10 mouse cellular contexts compared by ENCODE assay signal in genomic region chr8:120883369-120883768, GRCm38 (mm10).
DNase-seq lines count a peak whose midpoint lies in the region; ATAC-seq and TF ChIP-seq lines count a peak whose summit lies in the region.
"Had no signal": no experiment of that assay in that cellular context is flagged by ENCODE, and none has a peak within 500 bp of the region (broad histone marks: within the 10 kb centered on the region; RNA-seq: fewer than 3 reads in every experiment).

No protein-coding gene starts in this region.

- peaks cover 92% of the 10 kb centered on the region for H3K27me3 ChIP-seq in forebrain, embryonic 12.5 days
- H3K27me3 ChIP-seq in forebrain, embryonic 15.5 days: peaks cover 77% of the 10 kb centered on the region
- H3K27me3 ChIP-seq in CH12.LX (replicated peaks): peaks cover 95% of the 10 kb centered on the region
- peaks cover 94% of the 10 kb centered on the region for H3K27me3 ChIP-seq in forebrain, embryonic 13.5 days
- peaks cover 58% of the 10 kb centered on the region for H3K27me3 ChIP-seq in midbrain, embryonic 14.5 days (ENCODE audit: control insufficient read depth, insufficient read depth, low read length)

- no peak overlapping the region for H3K27ac ChIP-seq in forebrain, embryonic 12.5 days
- H3K27ac ChIP-seq in forebrain, embryonic 15.5 days (replicated peaks): no peak overlapping the region
- no peak overlapping the region for H3K27ac ChIP-seq in CH12.LX (ENCODE audit: insufficient read depth, low read depth)
- H3K27ac ChIP-seq in forebrain, embryonic 13.5 days: no peak overlapping the region
- no peak overlapping the region for H3K27ac ChIP-seq in midbrain, embryonic 14.5 days (replicated peaks; ENCODE audit: low read depth, low read length)
- H3K27ac ChIP-seq: limb, embryonic 15.5 days had no signal

- peak; percentile 43; the same call in 1 of the 2 replicates for TF ChIP-seq EP300 in CH12.LX (IDR thresholded peaks at IDR 0.05; ENCODE audit: low read length)

- in situ Hi-C loops in CH12.LX (cut with MboI; ENCODE audit: low pct_ligation_motif_present, low pct_unique_long_range_greater_than_20kb, low sequenced_read_pairs): no loop called here

- TF ChIP-seq POLR2A in CH12.LX (IDR thresholded peaks at IDR 0.05; ENCODE audit: low read depth, low read length): no peak

- peaks cover 7% of the 10 kb centered on the region for H3K4me1 ChIP-seq in forebrain, embryonic 12.5 days
- H3K4me1 ChIP-seq in forebrain, embryonic 15.5 days: 0 out of 2 replicates have a peak, but pooled peaks cover 4% of the 10 kb centered on the region
- peaks cover 2 to 9% of the 10 kb centered on the region in 2 experiments; a peak in 3 of 4 replicates for H3K4me1 ChIP-seq in CH12.LX (ENCODE audit: control insufficient read depth in 1 of 2, insufficient read depth in 2 of 2)
- peaks cover 7% of the 10 kb centered on the region; the same call in 1 of the 2 replicates for H3K4me1 ChIP-seq in forebrain, embryonic 13.5 days
- no peaks in the 10 kb centered on the region for H3K4me1 ChIP-seq in midbrain, embryonic 14.5 days (ENCODE audit: control insufficient read depth, insufficient read depth, low read length)
- H3K4me1 ChIP-seq: limb, embryonic 15.5 days had no signal

- H3K36me3 ChIP-seq in forebrain, embryonic 12.5 days (replicated peaks): no peaks in the 10 kb centered on the region
- no peaks in the 10 kb centered on the region for H3K36me3 ChIP-seq in forebrain, embryonic 15.5 days
- no peaks in the 10 kb centered on the region for H3K36me3 ChIP-seq in CH12.LX (replicated peaks in 1 of 2; ENCODE audit: control insufficient read depth in 1 of 2, insufficient read depth in 1 of 2, low read length in 1 of 2)
- H3K36me3 ChIP-seq in forebrain, embryonic 13.5 days (ENCODE audit: poor library complexity, severe bottlenecking): no peaks in the 10 kb centered on the region
- H3K36me3 ChIP-seq in midbrain, embryonic 14.5 days (ENCODE audit: control insufficient read depth, insufficient read depth, low read length): no peaks in the 10 kb centered on the region
- H3K36me3 ChIP-seq: limb, embryonic 15.5 days had no signal

- H3K9ac ChIP-seq in forebrain, embryonic 12.5 days: no peak overlapping the region
- H3K9ac ChIP-seq in forebrain, embryonic 15.5 days (replicated peaks): no peak overlapping the region
- H3K9ac ChIP-seq in CH12.LX (ENCODE audit: insufficient read depth, low read depth): no peak overlapping the region
- no peak overlapping the region for H3K9ac ChIP-seq in forebrain, embryonic 13.5 days
- H3K9ac ChIP-seq in midbrain, embryonic 14.5 days (replicated peaks; ENCODE audit: low read length): no peak overlapping the region
- H3K9ac ChIP-seq: limb, embryonic 15.5 days had no signal

- 3% methylated on average over 25 of the region's 25 CpGs for WGBS in forebrain, embryonic 12.5 days
- 1% methylated on average over 25 of the region's 25 CpGs for WGBS in forebrain, embryonic 15.5 days
- WGBS in forebrain, embryonic 13.5 days: 3% methylated on average over 25 of the region's 25 CpGs
- WGBS in midbrain, embryonic 14.5 days: 2% methylated on average over 25 of the region's 25 CpGs

- no peak for ATAC-seq in forebrain, embryonic 12.5 days (ENCODE audit: low FRiP score)
- ATAC-seq in forebrain, embryonic 15.5 days (replicated peaks): no peak
- no peak for ATAC-seq in forebrain, embryonic 13.5 days
- no peak for ATAC-seq in midbrain, embryonic 14.5 days (ENCODE audit: low FRiP score, low TSS enrichment)

- peak overlapping the region; percentile 21; the same call in 1 of the 2 replicates for H3K4me2 ChIP-seq in forebrain, embryonic 12.5 days
- no peak overlapping the region for H3K4me2 ChIP-seq in forebrain, embryonic 15.5 days (replicated peaks)
- peak overlapping the region; percentile 82 for H3K4me2 ChIP-seq in CH12.LX (ENCODE audit: insufficient read depth, low read depth, poor library complexity, severe bottlenecking)
- H3K4me2 ChIP-seq in forebrain, embryonic 13.5 days: peak overlapping the region; percentile 20; the same call in 1 of the 2 replicates
- no peak overlapping the region for H3K4me2 ChIP-seq in midbrain, embryonic 14.5 days (ENCODE audit: low read length)
- H3K4me2 ChIP-seq: limb, embryonic 15.5 days had no signal

- DNase-seq in CH12.LX (ENCODE audit: extremely low read depth): no peak
- peak; percentile 46 for DNase-seq in midbrain, embryonic 14.5 days
- DNase-seq in cerebellum, adult 9-10 months: no peak
- DNase-seq in right cerebral cortex, adult 2 months (ENCODE audit: low spot score in 2 of 2): no peak
- DNase-seq in cerebellum, adult 11 months: no peak
- DNase-seq: B cell, adult 2 months had no signal

- H3K79me2 ChIP-seq in CH12.LX (replicated peaks; ENCODE audit: control insufficient read depth, extremely low read depth, insufficient read depth, poor library complexity, severe bottlenecking): no peaks in the 10 kb centered on the region

- H3K9me3 ChIP-seq in forebrain, embryonic 12.5 days: no peaks in the 10 kb centered on the region
- no peaks in the 10 kb centered on the region for H3K9me3 ChIP-seq in forebrain, embryonic 15.5 days
- no peaks in the 10 kb centered on the region for H3K9me3 ChIP-seq in CH12.LX (replicated peaks; ENCODE audit: low read length)
- no peaks in the 10 kb centered on the region for H3K9me3 ChIP-seq in forebrain, embryonic 13.5 days (replicated peaks)
- H3K9me3 ChIP-seq in midbrain, embryonic 14.5 days (ENCODE audit: control insufficient read depth, low read length): no peaks in the 10 kb centered on the region
- H3K9me3 ChIP-seq: limb, embryonic 15.5 days had no signal

- TF ChIP-seq CTCF in CH12.LX (conservative IDR thresholded peaks at IDR 0.05 in 1 of 2, IDR thresholded peaks at IDR 0.05 in 1 of 2; ENCODE audit: low read depth in 2 of 2, low read length in 2 of 2): no peak

- dilution Hi-C loops in CH12.LX (cut with MboI; ENCODE audit: extremely low pct_ligation_motif_present, extremely low pct_unique_long_range_greater_than_20kb, low sequenced_read_pairs): no loop called here

- H3K4me3 ChIP-seq in forebrain, embryonic 12.5 days (replicated peaks): no peak overlapping the region
- H3K4me3 ChIP-seq in forebrain, embryonic 15.5 days: no peak overlapping the region
- no peak overlapping the region for H3K4me3 ChIP-seq in CH12.LX (replicated peaks in 1 of 3; ENCODE audit: low read depth in 2 of 3, low read length in 2 of 3, poor library complexity in 1 of 3)
- H3K4me3 ChIP-seq in forebrain, embryonic 13.5 days: no peak overlapping the region
- H3K4me3 ChIP-seq in midbrain, embryonic 14.5 days (replicated peaks; ENCODE audit: low read depth, low read length): no peak overlapping the region
- H3K4me3 ChIP-seq: limb, embryonic 15.5 days had no signal

- no peak for TF ChIP-seq RAD21 in CH12.LX (IDR thresholded peaks at IDR 0.05; ENCODE audit: low read depth, low read length)

TF ChIP-seq in CH12.LX, 34 proteins besides CTCF, POLR2A, EP300 and RAD21:
- TF ChIP-seq CHD1 (IDR thresholded peaks at IDR 0.05; ENCODE audit: low read depth, low read length) (no peak), ZNF384 (IDR thresholded peaks at IDR 0.05; ENCODE audit: low read depth, low read length) (0 out of 2 replicates have a peak, but pooled peaks have one; percentile 24), ELF1 (IDR thresholded peaks at IDR 0.05; ENCODE audit: low read depth, low read length) (no peak), ZC3H11A (IDR thresholded peaks at IDR 0.05; ENCODE audit: low read depth, low read length) (no peak), ETS1 (conservative IDR thresholded peaks at IDR 0.05; ENCODE audit: low read depth, low read length) (peak; percentile 40; the same call in 1 of the 2 replicates), BHLHE40 (IDR thresholded peaks at IDR 0.05; ENCODE audit: low read depth, low read length) (peak; percentile 67), MAFK (IDR thresholded peaks at IDR 0.05; ENCODE audit: insufficient replicate concordance, low read length) (no peak), SIN3A (IDR thresholded peaks at IDR 0.05; ENCODE audit: low read length) (no peak), IRF4 (IDR thresholded peaks at IDR 0.05; ENCODE audit: low read depth, low read length) (0 out of 2 replicates have a peak, but pooled peaks have one; percentile 47), TCF12 (IDR thresholded peaks at IDR 0.05; ENCODE audit: low read depth, low read length) (peak; percentile 72), E2F4 (IDR thresholded peaks at IDR 0.05; ENCODE audit: insufficient replicate concordance, low read depth, low read length) (no peak), GABPA (IDR thresholded peaks at IDR 0.05; ENCODE audit: insufficient replicate concordance, low read depth, low read length) (no peak), NRF1 (IDR thresholded peaks at IDR 0.05; ENCODE audit: low read depth, low read length) (peak; percentile 20; the same call in 1 of the 2 replicates), UBTF (IDR thresholded peaks at IDR 0.05; ENCODE audit: low read depth, low read length) (0 out of 2 replicates have a peak, but pooled peaks have one; percentile 54), MEF2A (IDR thresholded peaks at IDR 0.05; ENCODE audit: borderline replicate concordance, low read depth, low read length) (peak; percentile 57; the same call in 1 of the 2 replicates), TBP (conservative IDR thresholded peaks at IDR 0.05; ENCODE audit: low read depth, low read length) (no peak), PAX5 (IDR thresholded peaks at IDR 0.05; ENCODE audit: low read length) (no peak), ZMIZ1 (IDR thresholded peaks at IDR 0.05; ENCODE audit: low read depth, low read length) (no peak), USF1 (IDR thresholded peaks at IDR 0.05; ENCODE audit: low read depth, low read length) (no peak), KAT2A (IDR thresholded peaks at IDR 0.05; ENCODE audit: insufficient replicate concordance, low read length) (no peak), HCFC1 (IDR thresholded peaks at IDR 0.05; ENCODE audit: low read depth, low read length) (no peak), ZKSCAN1 (IDR thresholded peaks at IDR 0.05; ENCODE audit: borderline replicate concordance, low read depth, low read length) (no peak), MXI1 (IDR thresholded peaks at IDR 0.05; ENCODE audit: low read depth, low read length) (peak; percentile 59; the same call in 1 of the 2 replicates), MAX (IDR thresholded peaks at IDR 0.05; ENCODE audit: low read length) (peak; percentile 55; the same call in 1 of the 2 replicates), SMC3 (IDR thresholded peaks at IDR 0.05; ENCODE audit: low read depth, low read length) (no peak), JUND (conservative IDR thresholded peaks at IDR 0.05; ENCODE audit: low read depth, low read length) (no peak), POLR2AphosphoS2 (IDR thresholded peaks at IDR 0.05; ENCODE audit: low read depth, low read length) (no peak), CHD2 (IDR thresholded peaks at IDR 0.05; ENCODE audit: low read length) (no peak), MYC (IDR thresholded peaks at IDR 0.05; ENCODE audit: low read depth, low read length) (peak; percentile 28; the same call in 1 of the 2 replicates)

Comparison
In these comparisons a context has a peak if more than half of its experiments do, and no peak if none do; other contexts are left out.
1. H3K4me2 ChIP-seq: peak in forebrain, embryonic 12.5 days (single experiment), CH12.LX (single experiment) and forebrain, embryonic 13.5 days (single experiment); none in forebrain, embryonic 15.5 days (single experiment) and midbrain, embryonic 14.5 days (single experiment).